Mouse (Mus musculus): Measurements from ENCODE around the gene Smyd3. TPM values are rescaled to one million over a fixed set of nuclear protein-coding genes. Genes with fewer than 3 reads are reported as not detected.

Smyd3 gene
- polyA plus RNA-seq, 1 experiment from 2014 or later, result 24.0 TPM

- H3K27ac ChIP-seq (ENCODE audit: low read length), result no peak overlapping the region
- no peak overlapping the region for H3K4me2 ChIP-seq (replicated peaks; ENCODE audit: low read depth, low read length)
- H3K4me1 ChIP-seq (ENCODE audit: control insufficient read depth, insufficient read depth, low read length), result peaks cover 15% of the 10 kb centered on the region
- H3K36me3 ChIP-seq (ENCODE audit: control insufficient read depth, insufficient read depth, low read length), result no peaks in the 10 kb centered on the region
- no peaks in the 10 kb centered on the region for H3K9me3 ChIP-seq (ENCODE audit: control insufficient read depth, low read depth, low read length)
- no peak overlapping the region for H3K9ac ChIP-seq (replicated peaks; ENCODE audit: low read depth, low read length)
- no peak for ATAC-seq (ENCODE audit: insufficient number of reproducible peaks, insufficient read depth, low FRiP score, low read depth)
- WGBS, result 47% methylated on average over 3 of the region's 3 CpGs
- no peaks in the 10 kb centered on the region for H3K27me3 ChIP-seq (ENCODE audit: control insufficient read depth, insufficient read depth, low read length)
- no peak overlapping the region for H3K4me3 ChIP-seq (ENCODE audit: low read depth, low read length)
These were observed 462.1 kb downstream of the Smyd3 start for GRCm38 (mm10) chr1:179055760-179056159.

DNA sequence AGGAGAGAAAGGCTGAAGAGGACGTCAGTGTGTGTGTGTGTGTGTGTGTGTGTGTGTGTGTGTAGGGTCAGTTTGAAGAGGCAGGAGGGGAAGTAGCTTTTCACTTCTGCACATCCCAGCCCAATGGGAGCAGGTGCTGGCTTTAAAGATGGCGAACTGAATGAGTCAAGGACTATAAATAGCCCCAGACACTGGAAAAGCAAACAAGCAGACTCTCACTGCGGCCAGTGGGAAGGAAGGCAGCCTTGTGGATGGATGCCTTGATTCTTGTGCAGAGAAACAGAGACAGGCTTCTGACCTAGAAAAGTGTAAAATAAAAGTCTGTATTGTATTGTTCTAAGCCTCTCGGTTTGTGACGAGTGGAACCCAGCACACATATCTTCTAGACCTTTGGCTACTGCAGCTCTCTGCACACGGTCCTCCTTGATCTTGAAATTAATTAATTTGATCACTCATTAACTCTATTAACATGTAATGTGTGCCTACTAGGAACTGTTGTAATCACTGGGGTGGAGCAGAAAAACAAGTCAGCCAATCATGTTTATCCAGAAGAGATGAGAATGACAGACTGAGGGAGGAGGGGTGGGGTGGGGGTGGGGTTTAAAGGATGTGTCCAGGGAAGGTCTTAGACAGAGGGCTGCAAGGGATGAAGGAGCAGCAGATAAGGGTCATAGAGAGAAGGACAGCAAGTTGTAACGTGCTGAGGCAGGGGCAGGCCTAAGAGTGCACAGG lies 463.3 kb downstream of the Smyd3 start:
- Histone ChIP-seq H3K36me3 (ENCODE audit: control insufficient read depth, insufficient read depth, low read length) (no peaks in the 10 kb centered on the region), H3K4me2 (replicated peaks; ENCODE audit: low read depth, low read length) (no peak overlapping the region), H3K27ac (ENCODE audit: low read length) (no peak overlapping the region), H3K9me3 (ENCODE audit: control insufficient read depth, low read depth, low read length) (no peaks in the 10 kb centered on the region), H3K4me3 (ENCODE audit: low read depth, low read length) (no peak overlapping the region), H3K4me1 (ENCODE audit: control insufficient read depth, insufficient read depth, low read length) (peaks cover 3% of the 10 kb centered on the region; the same call in 1 of the 2 replicates), H3K9ac (replicated peaks; ENCODE audit: low read depth, low read length) (no peak overlapping the region), H3K27me3 (ENCODE audit: control insufficient read depth, insufficient read depth, low read length) (no peaks in the 10 kb centered on the region)
- WGBS, result 61% methylated on average over 7 of the region's 7 CpGs
- no peak for ATAC-seq (ENCODE audit: insufficient number of reproducible peaks, insufficient read depth, low FRiP score, low read depth)

DNA sequence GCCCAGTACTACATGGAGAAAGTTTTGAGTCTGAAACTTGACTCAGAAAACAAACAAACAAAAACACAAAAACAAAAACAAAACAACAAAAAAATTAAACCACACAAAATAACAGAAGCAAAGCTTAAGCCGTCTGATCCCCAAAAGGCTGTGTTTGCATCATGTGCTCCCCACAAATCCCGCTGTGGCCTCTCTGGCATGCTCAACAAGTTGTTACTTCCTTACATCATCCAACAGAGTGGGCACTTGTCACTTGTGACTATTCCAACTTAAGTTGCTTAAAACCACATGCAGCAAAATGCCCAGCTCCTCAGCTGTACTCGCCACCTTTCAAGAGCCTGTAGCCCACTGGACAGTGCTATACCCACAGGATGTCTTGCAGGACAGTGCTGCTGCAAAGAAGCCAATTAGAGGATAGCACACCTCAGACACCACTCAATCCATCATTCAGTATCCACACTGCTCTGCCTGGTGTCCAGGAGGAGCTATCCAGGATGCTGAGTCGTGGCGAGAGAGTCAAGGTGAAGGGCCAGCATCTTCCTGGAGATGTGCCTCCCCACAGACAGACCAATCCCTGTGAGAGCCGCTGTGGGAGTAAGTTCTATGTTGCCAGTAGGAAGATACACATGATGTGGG lies 465.2 kb downstream of the Smyd3 start:
- H3K36me3 ChIP-seq (ENCODE audit: control insufficient read depth, insufficient read depth, low read length), result no peaks in the 10 kb centered on the region
- H3K9me3 ChIP-seq (ENCODE audit: control insufficient read depth, low read depth, low read length), result no peaks in the 10 kb centered on the region
- no peak for ATAC-seq (ENCODE audit: insufficient number of reproducible peaks, insufficient read depth, low FRiP score, low read depth)
- no peak overlapping the region for H3K27ac ChIP-seq (ENCODE audit: low read length)
- H3K27me3 ChIP-seq (ENCODE audit: control insufficient read depth, insufficient read depth, low read length), result no peaks in the 10 kb centered on the region
- no peak overlapping the region for H3K9ac ChIP-seq (replicated peaks; ENCODE audit: low read depth, low read length)
- WGBS, result 83% methylated on average over 6 of the region's 6 CpGs
- H3K4me3 ChIP-seq (ENCODE audit: low read depth, low read length), result no peak overlapping the region
- H3K4me2 ChIP-seq (replicated peaks; ENCODE audit: low read depth, low read length), result no peak overlapping the region
- H3K4me1 ChIP-seq (ENCODE audit: control insufficient read depth, insufficient read depth, low read length), result no peaks in the 10 kb centered on the region

GRCm38 (mm10) chr1:179047931-179048596 lies 469.8 kb downstream of the Smyd3 start:
- Histone ChIP-seq H3K4me2 (replicated peaks; ENCODE audit: low read depth, low read length) (no peak overlapping the region), H3K9ac (replicated peaks; ENCODE audit: low read depth, low read length) (no peak overlapping the region), H3K27me3 (ENCODE audit: control insufficient read depth, insufficient read depth, low read length) (no peaks in the 10 kb centered on the region), H3K4me1 (ENCODE audit: control insufficient read depth, insufficient read depth, low read length) (peaks cover 8% of the 10 kb centered on the region; the same call in 1 of the 2 replicates), H3K36me3 (ENCODE audit: control insufficient read depth, insufficient read depth, low read length) (no peaks in the 10 kb centered on the region), H3K4me3 (ENCODE audit: low read depth, low read length) (no peak overlapping the region), H3K9me3 (ENCODE audit: control insufficient read depth, low read depth, low read length) (no peaks in the 10 kb centered on the region), H3K27ac (ENCODE audit: low read length) (no peak overlapping the region)
- ATAC-seq (ENCODE audit: insufficient number of reproducible peaks, insufficient read depth, low FRiP score, low read depth), result no peak
- WGBS, result 89% methylated on average over 13 of the region's 13 CpGs

DNA sequence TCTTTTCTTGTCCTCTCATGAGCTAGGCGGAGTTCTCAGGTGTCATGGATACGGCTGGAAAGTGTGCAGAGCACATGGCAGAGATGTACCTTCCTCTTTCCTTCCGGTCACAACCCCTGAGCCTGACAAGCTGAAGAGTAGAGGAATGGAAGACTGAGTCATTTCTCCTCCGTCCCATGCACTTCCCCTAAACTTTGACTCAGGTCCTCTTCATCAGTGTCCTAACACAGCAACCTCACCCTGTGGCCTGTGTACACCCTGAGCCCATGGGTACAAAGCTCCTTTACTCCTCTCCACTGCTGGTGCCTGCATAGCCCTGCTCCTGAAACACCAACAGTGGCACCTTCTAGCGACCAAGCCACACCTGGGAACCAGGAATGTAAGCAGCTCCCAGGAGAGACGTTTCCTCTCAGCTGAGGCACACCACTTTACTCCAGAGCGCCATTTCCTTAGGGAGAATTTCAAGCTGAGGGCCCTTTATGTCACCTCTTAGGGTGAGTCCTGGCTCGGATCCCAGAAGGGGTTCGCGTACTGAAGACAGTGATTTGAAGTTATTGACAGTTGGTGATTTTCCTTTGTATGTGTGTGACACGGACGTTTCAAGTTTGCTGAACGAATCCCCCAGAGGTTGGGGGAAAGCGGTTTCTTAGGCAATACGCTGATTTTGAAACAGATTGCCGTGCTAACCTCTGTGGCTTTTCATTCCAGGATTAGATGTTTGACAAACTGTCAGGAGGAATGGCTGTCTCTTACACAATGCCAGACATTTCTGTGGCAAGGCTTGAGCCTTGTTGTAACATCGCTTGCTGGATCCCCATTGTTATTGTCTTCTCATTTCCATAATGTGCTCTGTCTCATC lies 471.8 kb downstream of the Smyd3 start:
- Histone ChIP-seq H3K36me3 (ENCODE audit: control insufficient read depth, insufficient read depth, low read length) (no peaks in the 10 kb centered on the region), H3K4me1 (ENCODE audit: control insufficient read depth, insufficient read depth, low read length) (peaks cover 18% of the 10 kb centered on the region; the same call in 1 of the 2 replicates), H3K9me3 (ENCODE audit: control insufficient read depth, low read depth, low read length) (no peaks in the 10 kb centered on the region), H3K4me2 (replicated peaks; ENCODE audit: low read depth, low read length) (no peak overlapping the region), H3K9ac (replicated peaks; ENCODE audit: low read depth, low read length) (no peak overlapping the region), H3K4me3 (ENCODE audit: low read depth, low read length) (no peak overlapping the region), H3K27me3 (ENCODE audit: control insufficient read depth, insufficient read depth, low read length) (no peaks in the 10 kb centered on the region), H3K27ac (ENCODE audit: low read length) (no peak overlapping the region)
- WGBS, result 64% methylated on average over 17 of the region's 17 CpGs
- no peak for ATAC-seq (ENCODE audit: insufficient number of reproducible peaks, insufficient read depth, low FRiP score, low read depth)

DNA sequence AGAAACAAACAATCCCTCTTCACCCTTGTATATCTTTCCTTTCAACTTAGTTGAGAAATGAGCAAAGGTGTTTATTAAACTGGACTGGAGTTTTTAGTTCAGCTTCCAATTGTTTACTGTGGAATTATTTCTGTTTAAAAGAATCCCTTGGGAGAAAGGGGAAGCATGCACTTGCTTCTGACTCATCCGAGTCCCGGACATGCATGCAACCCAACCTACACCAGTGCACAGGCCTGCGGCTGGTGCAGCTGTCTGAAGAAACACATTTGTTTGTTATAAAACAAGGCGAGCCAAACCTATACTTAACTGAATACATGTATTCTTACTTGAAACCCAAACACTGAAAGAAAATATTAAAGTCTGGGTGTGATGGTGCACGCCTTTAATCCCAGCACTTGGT lies 473.7 kb downstream of the Smyd3 start:
- Histone ChIP-seq H3K4me1 (ENCODE audit: control insufficient read depth, insufficient read depth, low read length) (peaks cover 18% of the 10 kb centered on the region; the same call in 1 of the 2 replicates), H3K36me3 (ENCODE audit: control insufficient read depth, insufficient read depth, low read length) (no peaks in the 10 kb centered on the region), H3K27ac (ENCODE audit: low read length) (peak overlapping the region; percentile 1; the same call in 1 of the 2 replicates), H3K4me2 (replicated peaks; ENCODE audit: low read depth, low read length) (no peak overlapping the region), H3K4me3 (ENCODE audit: low read depth, low read length) (no peak overlapping the region), H3K27me3 (ENCODE audit: control insufficient read depth, insufficient read depth, low read length) (no peaks in the 10 kb centered on the region), H3K9me3 (ENCODE audit: control insufficient read depth, low read depth, low read length) (no peaks in the 10 kb centered on the region), H3K9ac (replicated peaks; ENCODE audit: low read depth, low read length) (no peak overlapping the region)
- ATAC-seq (ENCODE audit: insufficient number of reproducible peaks, insufficient read depth, low FRiP score, low read depth), result 0 out of 2 replicates have a peak, but pooled peaks have one; percentile 39
- WGBS, result 48% methylated on average over 5 of the region's 5 CpGs

GRCm38 (mm10) chr1:179043644-179044043 lies 474.2 kb downstream of the Smyd3 start:
- H3K27me3 ChIP-seq (ENCODE audit: control insufficient read depth, insufficient read depth, low read length), result no peaks in the 10 kb centered on the region

GRCm38 (mm10) chr1:179041905-179042337 lies 475.9 kb downstream of the Smyd3 start:
- H3K9ac ChIP-seq (replicated peaks; ENCODE audit: low read depth, low read length), result no peak overlapping the region
- no peak; the same call in 1 of the 2 replicates for ATAC-seq (ENCODE audit: insufficient number of reproducible peaks, insufficient read depth, low FRiP score, low read depth)
- WGBS, result 50% methylated on average over 8 of the region's 8 CpGs

More at GRCm38 (mm10) chr1:179043644-179044043, 474.2 kb downstream of the Smyd3 start:
- no peak for ATAC-seq (ENCODE audit: insufficient number of reproducible peaks, insufficient read depth, low FRiP score, low read depth)
- Histone ChIP-seq H3K36me3 (ENCODE audit: control insufficient read depth, insufficient read depth, low read length) (no peaks in the 10 kb centered on the region), H3K9ac (replicated peaks; ENCODE audit: low read depth, low read length) (no peak overlapping the region), H3K4me1 (ENCODE audit: control insufficient read depth, insufficient read depth, low read length) (peaks cover 18% of the 10 kb centered on the region; the same call in 1 of the 2 replicates), H3K27ac (ENCODE audit: low read length) (peak overlapping the region; percentile 50; the same call in 1 of the 2 replicates), H3K4me2 (replicated peaks; ENCODE audit: low read depth, low read length) (no peak overlapping the region), H3K4me3 (ENCODE audit: low read depth, low read length) (no peak overlapping the region), H3K9me3 (ENCODE audit: control insufficient read depth, low read depth, low read length) (no peaks in the 10 kb centered on the region)
- 52% methylated on average over 12 of the region's 12 CpGs for WGBS

More at GRCm38 (mm10) chr1:179041905-179042337, 475.9 kb downstream of the Smyd3 start:
- H3K4me3 ChIP-seq (ENCODE audit: low read depth, low read length), result no peak overlapping the region
- peak overlapping the region; percentile 7; the same call in 1 of the 2 replicates for H3K27ac ChIP-seq (ENCODE audit: low read length)
- H3K4me1 ChIP-seq (ENCODE audit: control insufficient read depth, insufficient read depth, low read length), result peaks cover 18% of the 10 kb centered on the region; the same call in 1 of the 2 replicates
- no peaks in the 10 kb centered on the region for H3K36me3 ChIP-seq (ENCODE audit: control insufficient read depth, insufficient read depth, low read length)
- no peaks in the 10 kb centered on the region for H3K9me3 ChIP-seq (ENCODE audit: control insufficient read depth, low read depth, low read length)
- H3K4me2 ChIP-seq (replicated peaks; ENCODE audit: low read depth, low read length), result no peak overlapping the region
- no peaks in the 10 kb centered on the region for H3K27me3 ChIP-seq (ENCODE audit: control insufficient read depth, insufficient read depth, low read length)

Data from stomach, embryonic 14.5 days (tissue).